Mouse (Mus musculus) mesoderm, embryonic 11.5 days (tissue): ENCODE measurements around the gene Mylk4.

Experiments
- DNase-seq: peaks from one replicate; pipeline ENCODE4 v3.0.0-alpha.2; 2012; ENCODE audit warnings: low read depth, low spot score

Mylk4 gene

DNA sequence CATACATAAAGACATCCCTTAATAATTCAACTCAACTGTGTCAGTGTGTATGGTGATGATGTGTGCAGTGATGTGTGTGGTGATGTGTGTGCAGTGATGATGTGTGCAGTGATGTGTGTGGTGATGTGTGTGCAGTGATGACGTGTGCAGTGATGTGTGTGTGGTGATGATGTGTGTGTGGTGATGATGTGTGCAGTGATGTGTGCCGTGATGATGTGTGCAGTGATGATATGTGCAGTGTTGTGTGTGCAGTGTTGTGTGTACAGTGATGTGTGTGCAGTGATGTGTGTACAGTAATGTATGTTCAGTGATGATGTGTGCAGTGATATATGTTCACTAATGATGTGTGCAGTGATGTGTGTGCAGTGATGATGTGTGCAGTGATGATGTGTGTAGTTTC, 75.9 kb downstream of the Mylk4 start:
- no peak for DNase-seq

DNA sequence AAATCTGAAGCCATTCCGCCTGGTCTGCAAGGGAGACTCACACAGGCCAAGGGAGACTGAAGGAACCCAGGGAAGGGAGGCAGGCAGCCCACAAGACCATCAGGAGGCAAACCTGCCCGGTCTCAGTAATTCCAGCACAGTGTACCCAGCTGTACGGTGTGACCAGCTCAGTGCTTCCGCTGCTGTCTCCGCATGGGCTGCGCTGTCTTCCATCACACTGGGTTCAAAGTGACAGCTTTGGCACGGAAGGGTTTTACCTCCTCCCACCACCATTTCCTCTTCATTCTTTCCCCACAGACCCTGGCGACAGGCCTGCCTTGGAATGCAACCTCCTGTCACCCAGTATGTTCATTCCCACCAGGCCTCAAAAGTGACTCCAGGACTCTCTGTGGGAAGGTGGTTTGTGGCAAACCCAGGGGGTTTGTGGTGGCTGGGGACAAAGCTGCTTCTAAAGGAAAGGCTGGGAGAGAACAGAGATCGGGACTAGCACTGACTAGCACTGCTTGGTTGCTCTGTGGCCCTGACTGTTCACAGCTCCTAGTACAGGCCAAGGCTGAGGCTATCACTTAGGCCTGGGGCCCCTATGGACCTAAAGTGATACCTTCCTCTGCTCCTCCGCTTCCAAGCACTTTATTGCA, 77.0 kb downstream of the Mylk4 start:
- DNase-seq = peak; percentile 13

DNA sequence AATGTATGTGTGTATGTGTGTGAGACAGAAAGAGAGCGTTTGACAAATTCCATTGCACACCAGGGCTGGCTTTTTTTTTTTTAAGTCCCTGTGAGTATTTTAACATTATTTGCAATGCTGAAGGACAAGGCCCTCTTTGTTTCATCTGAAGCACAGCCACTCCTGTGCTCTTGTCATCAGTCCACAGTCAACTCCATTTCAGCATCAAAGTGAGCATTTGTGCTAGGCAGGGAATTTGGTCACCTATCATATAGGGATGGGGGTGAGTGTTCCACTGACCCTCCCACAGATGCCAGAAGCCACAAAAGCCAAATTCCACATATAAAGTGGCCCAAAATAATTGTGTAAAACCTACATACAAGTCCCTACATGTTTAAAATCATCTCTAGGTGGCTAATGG, 78.4 kb downstream of the Mylk4 start:
- DNase-seq = peak; percentile 19

DNA sequence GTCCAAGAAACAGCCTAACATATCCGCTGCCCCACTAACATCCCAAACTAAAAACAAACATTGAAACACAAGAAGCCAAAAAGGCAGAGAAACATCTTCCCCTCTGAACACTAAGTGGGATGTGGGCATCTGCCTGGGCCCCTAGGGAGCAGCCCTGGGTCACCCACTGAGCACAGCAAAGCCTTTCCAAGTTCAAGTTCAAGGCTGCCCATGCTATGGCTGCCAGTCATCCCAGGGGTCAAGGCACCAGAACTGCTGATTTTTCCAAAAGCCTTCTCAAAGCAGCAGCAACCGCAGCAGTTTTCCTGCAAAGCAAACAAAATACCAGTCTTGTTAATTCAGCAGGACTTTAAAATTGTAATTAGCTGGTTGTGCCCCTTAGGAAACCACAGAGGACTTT, 78.8 kb downstream of the Mylk4 start:
- DNase-seq = no peak

DNA sequence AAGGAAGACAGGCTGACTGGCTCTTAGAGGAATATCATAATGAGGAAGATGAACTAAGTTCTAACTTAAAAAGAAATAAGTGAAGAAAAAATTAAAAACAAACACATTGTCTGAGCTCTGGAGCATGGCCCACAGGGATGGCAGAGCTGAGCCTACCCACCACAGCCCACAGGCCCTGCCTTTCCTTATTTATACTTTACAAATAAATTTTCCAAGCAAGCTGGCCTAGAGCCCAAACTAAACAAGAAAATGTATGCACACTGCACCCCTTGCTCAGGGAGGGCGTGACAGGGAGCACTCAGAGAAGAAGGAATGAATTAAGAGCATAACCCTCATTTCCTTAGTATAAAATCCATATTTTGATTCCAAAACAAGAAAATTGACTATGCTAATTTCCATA, 82.2 kb downstream of the Mylk4 start:
- no peak for DNase-seq

DNA sequence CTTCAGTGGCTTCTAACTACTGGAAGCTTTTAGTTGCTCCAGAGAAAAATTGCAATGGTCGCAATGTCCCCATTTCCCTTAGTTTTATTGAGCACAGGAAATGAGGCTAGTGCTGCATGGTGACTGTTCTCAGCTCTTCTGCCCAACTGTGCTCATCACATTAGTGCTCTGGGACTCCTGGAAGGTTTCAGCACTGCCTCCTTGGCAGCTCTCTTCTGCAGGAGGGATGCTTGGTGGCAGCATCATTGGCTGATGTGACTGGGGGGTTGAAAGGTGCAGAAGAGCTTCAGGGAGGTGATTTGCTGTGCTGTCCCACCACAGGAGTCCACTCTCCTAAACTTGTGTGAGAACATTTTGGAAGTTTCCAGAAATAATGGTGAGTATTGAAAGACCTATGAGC, 84.4 kb downstream of the Mylk4 start:
- DNase-seq = no peak

DNA sequence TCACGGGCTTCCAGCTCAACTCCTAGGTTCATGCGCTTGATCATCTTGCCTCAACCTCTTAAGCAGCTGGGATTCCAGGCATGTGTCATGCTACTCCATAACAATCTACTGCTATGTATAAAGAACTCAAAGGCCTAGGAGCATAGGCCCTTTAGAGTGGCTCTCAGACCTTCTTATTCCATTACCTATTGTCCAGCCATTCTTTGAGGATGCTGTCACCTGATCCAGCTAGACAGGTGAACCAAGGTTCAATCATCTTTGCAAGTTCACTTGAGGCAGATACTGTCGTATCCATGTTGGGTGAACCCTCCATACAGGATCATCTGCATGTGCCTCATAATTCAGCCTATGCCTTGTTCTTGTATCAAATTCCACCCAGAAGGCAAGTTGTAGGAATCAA, 84.8 kb downstream of the Mylk4 start:
- no peak for DNase-seq

DNA sequence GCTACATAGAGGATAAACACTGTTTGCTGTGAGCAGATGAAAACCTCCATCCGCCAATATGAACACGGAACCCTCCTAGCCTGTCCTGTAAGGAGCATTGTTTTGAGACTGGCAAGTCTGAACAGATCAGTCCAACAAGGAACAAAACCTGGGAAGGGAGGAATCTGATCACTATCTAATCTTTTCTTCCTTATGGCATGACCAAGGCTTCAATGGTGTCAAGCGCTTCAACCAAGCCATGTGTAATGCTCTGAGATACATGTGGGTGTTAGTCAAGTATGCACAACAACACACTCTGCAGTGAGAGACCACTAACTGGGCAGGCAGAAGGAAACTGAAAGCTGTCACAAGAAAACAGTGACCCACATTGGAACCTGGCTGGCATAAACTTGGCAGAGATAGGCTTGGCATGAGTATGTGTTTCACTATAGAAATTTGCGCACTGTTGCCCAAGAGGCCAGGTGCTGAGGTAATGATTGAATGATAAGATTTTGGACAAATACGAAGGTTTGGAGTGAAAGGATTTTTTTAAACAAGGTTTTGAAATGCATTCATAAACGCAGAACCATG, 89.8 kb downstream of the Mylk4 start:
- DNase-seq = no peak

DNA sequence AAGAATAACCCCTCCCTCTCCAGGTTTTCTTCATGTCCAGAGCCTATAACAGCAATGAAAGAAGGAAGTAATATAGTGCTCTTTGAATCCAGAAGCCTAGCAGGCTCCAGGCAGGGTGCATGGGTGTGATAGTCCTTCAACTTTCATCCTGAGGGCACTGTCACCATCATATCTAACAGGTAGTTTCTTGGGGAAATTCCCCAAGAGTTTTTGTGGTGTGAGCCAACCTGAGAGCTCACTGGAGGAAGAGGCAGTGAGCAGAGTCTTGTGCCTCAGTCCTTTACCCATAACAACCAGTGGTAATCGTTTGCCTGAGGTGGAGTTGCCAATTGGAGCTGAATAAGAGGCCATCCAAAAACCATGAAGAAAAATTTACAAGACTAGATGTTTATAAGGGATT, 91.2 kb downstream of the Mylk4 start:
- DNase-seq = no peak

DNA sequence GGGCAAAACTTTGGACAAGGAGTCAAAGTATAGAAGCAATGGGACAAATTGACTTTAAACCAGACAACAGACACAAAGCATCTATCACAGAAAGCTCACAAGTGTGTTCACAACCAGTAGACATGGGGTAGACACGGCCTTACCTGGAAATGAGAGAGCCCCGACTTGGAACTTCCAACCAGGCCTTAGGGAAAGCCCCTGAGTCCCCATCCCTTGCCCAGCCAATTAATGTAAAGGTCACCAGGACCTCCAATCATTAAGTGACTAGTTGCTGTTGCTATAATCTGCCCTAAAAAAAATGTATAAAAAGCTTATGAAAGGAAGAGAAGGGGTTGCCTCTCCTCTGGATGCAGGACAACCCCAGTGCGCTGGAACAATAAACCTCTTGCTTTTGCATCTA, 93.5 kb downstream of the Mylk4 start:
- DNase-seq = no peak

DNA sequence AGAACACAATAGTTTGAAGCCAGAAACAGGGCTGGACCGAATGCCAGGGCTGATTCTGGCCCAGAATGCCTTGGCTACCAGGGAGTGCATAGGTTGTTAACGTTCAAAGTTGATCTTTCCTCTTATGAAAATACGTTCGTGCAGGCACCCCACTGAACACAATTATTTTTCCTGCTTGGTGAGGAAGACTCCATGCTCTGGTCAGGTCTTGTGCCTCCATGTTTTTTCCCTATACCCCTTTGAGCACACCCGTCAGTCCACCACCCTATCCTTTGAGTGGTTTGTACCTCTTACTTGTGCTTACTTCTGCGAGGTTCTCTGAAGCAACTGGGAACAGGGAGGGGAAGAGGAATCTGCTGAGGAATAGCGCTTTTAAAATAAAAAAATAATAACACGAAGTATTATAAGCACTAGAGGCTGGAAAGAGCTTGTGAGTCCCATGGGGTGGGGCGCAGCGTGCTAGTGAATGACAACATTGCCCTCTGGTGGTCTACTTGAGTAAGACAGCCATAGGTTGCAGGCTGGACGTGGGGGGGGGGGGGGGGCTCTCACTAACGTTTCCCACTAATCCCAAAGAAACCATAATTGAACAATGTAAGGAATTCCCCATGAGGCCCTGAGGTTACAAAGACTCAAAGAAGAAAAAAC, 102.8 kb downstream of the Mylk4 start:
- DNase-seq = peak; percentile 80

DNA sequence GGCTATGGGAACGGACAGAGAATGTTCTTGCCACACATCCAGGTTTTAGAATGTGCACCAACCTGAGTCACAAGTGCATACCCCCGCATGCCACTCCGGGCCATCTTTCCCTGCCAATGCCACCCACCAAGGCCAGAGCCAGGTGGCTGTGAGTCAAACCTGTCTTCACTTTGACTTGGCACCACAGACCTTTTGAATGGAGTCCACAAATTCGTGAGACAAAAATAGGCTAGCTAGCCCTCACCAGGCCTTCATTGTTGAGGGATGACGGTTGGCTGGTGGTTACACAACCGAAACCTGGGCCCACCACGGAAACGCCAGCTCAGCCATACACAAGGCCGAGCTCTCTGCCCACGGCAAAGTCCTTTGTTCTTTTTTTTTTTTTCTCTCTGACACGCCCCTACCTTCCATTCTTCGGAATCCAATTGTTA, 103.6 kb downstream of the Mylk4 start:
- DNase-seq = no peak

DNA sequence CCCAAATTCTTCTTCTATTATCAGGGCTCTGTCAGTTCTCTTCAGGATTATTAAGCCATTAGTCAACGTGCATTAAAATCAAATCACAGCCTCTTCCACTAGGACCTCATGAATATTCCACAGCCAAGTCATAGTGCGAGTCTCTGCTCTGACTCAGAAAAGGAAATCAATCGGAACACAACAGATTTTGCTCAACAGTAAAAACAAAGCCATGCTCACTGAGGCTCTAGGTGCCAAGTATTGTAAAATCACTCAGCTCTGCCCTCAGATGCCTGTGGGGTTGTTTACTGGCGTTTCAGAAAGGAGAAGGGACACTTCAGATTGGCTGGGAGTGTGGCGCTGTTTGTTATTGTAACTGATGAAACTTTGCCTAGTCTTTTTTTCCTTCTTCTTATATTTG, 104.8 kb downstream of the Mylk4 start:
- DNase-seq = no peak

DNA sequence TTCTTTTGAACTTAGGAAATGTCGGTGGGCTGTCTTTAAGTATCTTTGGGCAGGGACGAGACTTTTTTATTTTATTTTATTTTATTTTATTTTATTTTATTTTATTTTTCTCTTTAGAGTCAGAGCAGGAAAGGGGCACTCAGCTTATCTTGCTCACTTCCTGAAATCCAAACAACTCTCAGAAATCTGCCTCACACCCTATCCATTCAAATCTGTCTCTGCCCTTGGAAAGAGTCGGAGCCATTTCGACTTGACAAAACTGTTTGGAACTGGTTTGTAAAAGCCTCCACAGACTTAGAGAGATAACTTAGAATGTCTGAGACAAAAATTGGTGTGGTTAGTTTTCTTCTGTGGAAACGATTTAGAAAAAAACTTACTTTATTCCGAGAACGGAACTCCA, 113.0 kb downstream of the Mylk4 start:
- DNase-seq = no peak

DNA sequence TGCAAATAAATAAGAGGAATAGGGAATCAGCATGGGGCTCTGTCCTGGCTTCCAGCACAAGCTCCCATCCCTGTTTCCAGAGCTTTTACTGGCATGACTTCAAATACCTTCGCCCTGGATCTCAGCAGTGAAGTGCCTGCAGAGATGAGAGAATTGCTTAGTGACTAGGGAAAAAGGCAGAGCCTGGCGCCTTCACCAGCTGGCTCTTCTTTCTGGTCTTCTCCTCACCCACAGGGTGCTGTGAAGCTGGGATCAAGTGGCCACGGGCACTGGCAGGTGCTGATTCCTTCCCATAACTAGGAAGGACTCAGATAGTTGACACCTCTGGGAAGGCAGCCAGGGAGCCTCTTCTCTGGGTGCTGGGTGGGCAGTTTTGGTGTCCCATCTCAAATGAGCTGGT, 115.5 kb downstream of the Mylk4 start:
- no peak for DNase-seq

DNA sequence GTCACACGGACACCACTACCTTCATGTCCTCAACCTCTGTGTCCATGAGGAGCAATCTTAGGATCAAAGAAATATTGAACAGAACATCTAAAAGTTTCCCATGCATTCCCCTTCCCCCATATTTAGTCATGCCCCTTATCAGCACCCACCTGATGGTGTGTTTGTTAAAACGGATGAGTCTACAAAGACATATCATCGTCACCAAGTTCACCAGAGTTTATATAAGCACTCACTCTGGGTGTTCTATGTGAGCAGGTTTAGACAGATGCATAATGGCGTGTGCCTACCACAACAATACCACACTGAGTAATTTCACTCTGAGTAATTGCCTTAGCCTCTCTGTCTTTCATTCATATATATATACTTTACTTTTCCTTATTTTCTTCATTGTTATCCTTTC, 116.4 kb downstream of the Mylk4 start:
- no peak for DNase-seq

DNA sequence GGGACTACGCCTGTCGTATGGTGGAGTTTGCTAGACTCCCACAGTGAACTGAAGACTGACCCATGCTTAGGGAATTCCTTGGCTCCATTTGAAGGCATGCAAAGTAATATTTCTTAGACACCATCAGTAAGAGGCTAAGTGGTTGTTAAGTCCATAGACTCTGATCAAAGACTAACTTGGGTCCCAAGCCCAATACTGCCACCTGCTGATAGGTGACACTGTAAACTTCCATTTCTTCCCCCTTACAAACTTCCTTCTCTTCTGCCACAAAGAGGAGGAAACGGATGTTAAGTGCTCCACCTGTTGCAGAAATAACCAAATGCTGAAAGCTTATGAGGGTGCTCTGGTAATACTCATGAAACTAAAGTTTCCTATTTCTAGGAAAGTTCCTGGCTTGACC, 121.7 kb downstream of the Mylk4 start:
- DNase-seq = no peak

DNA sequence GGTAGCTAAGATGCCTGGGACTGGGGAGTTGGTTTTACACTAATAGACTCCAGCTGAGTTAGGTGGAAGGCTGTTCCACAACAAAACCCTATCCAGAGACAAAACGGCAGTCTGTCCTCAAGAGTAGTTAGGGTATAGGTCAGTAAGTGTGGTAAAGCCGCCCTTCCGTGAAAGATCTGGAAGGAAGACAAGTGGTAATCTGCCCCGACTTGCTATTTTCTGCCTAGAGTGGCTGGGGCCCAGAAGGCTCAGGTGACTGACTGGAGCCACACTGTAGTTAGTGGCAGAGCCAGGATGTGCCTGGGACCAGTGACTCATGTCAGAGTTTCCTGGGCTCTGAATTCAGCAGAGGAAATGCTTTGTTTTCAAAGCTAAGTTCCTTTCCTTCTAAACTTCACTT, 123.5 kb downstream of the Mylk4 start:
- DNase-seq = no peak

DNA sequence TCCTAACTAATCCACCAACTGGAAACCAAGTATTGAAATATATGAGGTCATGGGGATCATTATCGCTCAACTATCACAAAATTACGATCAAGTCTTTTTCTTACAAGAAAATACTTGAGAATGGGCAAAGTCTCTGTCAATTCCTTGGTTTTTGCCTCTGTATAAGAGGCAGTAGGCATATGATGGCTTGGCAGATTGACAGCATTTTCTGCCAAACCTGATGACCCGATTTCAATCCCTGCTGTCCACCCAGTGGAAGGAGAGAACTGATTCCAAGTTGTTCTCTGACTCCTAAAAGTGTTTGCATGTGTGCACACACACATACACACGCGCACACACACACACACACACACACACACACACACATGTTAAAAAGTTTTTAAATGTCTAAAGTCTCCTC, 124.5 kb downstream of the Mylk4 start:
- no peak for DNase-seq

DNA sequence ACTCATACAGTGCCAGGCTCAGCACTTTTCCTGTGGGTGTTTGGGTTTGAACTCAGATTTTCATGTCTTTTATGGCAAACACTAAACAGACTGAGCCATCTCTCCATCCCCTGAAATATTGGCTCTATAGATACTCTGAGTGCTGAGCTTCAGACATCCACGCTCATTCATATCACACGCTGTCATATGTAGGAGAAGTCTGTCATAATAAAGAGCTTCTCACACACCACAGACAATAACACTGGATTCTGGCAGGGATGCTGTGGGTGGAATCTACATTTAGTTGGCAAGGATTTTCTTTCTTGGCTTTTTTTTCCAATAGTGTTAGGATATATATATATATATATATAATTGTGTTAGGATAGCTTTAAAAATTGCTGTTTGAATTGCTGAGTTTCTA, 126.2 kb downstream of the Mylk4 start:
- DNase-seq = no peak
